Mouse (Mus musculus): ENCODE data around the gene Ap3d1. TPM values are rescaled to one million over a fixed set of nuclear protein-coding genes. Genes with fewer than 3 reads are reported as not detected.

Gene Ap3d1
- total RNA-seq, 2 experiments from 2014 or later: 23.8 to 25.6 TPM

DNA sequence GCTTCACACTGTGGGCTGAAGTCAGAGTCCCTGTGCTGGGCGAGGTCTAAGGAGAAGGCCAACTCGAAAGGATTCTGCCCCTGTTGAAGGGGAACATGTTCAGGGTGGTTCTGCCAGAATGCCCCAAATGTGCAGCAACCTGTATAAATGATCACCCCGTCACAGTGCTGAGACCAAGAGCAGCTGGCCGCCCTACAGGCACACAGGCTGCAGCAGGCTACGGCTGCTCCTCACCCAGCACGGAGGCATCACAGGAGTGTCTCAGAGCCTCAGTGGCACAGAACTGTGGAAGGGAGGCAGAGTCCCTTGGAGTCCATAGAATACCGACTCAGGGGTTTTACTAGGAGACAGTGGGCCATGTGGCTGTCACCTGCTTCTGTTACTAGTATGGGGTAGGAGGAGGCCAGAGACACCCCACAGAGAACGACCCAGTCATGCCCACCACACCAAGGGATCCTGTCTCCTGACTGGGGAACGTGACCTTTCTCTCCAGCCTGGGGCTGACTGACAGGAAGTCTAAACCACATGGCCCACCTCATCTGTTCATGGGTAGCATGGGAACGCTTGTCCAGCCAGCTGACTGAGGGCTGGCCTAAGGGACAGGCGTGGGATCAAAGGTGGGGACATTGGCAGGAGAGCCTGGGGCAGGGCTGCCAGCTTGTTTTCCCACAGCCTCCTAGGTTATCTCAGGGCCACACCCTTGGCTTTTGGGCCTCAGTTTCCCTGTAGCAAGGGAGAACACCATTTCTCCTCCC lies 70.0 kb downstream of the Ap3d1 start:
- no peak for DNase-seq
- intact Hi-C loops (cut with DNase I): no loop called here

DNA sequence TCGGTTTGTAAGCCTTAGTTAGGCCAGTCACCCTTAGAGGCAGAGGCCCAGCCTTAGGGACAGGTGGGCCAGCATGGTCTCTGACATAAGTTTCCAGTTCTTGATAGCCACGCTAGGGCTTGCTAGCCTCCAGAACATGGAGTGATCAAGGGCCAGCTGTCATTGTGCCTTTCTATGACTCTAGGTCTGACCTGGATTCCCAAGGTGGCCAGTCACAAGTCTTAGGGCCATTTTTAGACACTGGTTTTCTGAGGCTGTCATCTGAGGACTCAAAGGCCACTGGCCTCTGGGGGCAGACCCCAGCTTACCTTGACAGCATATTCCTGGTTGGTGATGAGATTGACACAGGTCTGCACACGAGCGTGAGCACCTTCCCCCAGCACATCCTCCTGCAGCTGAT lies 70.8 kb downstream of the Ap3d1 start:
- intact Hi-C loops (cut with DNase I): no loop called here
- DNase-seq: no peak

DNA sequence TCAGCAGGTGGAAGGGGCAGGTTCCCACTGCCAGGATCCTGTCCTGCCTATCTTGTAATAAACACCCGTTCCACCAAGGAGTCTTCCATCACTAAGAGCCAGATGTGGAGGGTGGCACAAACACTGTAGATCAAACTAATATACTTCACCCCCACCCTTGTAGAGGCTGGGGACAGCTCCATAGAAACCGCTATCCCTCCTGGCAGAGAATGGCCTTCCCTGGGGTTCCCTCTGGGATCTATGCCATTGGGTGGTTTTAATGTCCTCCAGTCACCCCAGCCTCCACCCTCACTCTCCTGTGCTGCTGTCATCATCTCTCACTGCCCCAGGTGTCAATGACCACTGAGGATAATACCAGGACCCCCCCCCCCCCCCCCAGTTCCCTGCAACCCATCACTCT lies 71.5 kb downstream of the Ap3d1 start:
- no peak for DNase-seq
- intact Hi-C loops (cut with DNase I): no loop called here

DNA sequence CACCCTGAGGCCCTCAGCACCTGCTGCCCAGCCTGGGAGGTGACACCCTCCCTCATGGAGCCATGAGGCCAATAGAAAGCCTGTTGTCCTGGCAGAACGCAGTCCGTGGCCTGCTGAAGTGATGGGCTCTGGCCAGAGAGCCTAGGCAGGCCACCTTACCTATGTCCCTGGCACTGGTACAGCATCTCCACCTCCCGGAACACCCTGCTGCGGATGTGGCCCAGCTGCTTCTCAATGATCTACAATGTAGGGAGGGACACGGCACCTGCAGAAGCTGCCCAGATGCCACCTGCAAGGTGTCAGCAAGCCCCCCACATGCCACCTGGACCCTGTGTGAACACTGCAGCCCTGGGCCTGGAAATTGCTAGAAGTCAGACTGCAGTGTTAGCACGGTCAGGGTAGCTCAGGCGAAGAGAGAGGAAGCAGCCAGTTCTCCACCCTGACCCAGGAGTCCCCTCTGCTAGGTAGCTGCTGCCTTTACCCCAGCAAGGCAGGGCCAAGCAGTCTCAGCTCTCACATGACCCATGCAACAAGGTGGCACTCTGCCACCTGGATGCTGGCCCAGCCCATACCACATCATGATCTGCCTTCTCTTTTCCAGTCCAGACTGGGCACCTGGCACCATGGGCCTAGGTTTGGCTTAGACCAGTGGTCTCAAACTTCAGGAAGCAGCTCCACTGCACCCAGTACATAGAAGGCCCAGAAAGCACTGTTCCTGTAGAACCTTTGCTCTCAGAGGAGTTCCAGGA lies 72.2 kb downstream of the Ap3d1 start:
- intact Hi-C loops (cut with DNase I): no loop called here
- DNase-seq: peak; percentile 55 to 60

DNA sequence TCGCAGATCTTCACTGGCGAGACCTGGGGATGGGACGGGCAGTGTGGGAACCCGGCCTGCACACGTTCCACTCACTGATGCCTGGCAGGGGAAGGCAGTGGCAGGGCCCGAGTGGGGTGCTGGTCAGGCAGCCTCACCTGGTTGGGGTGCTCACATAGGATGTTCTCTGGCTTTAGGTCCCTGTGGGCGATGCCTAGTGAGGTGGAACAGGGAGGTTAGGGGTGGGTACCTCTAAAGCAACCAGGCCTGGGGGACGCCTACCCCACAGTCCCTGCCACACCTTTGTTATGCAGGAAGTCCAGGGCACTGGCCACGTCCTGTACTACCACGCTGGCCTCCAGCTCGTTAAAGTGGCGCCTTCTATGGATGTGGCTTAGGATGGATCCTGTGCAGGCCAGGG lies 73.0 kb downstream of the Ap3d1 start:
- intact Hi-C loops (cut with DNase I): no loop called here
- no peak for DNase-seq

DNA sequence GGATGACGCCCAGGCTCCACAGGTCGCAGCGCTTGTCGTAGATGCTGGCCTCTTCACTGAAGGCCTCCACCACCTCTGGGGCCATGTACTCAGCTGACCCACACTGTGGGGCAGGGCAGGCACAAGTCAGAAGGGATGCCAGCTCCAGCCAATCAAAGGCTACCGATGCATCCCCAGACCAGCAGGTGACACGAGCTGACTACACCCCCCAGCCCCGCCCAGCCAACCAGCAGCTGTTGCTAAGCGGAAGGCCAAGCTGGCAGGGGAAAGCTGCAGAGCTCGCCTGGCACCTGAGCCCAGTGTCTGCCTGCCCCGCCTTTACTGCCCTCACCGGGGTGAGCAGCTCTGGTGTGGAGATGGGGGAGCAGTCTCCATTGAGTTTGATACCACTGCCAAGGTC lies 73.5 kb downstream of the Ap3d1 start:
- DNase-seq: peak; percentile 54 to 77

DNA sequence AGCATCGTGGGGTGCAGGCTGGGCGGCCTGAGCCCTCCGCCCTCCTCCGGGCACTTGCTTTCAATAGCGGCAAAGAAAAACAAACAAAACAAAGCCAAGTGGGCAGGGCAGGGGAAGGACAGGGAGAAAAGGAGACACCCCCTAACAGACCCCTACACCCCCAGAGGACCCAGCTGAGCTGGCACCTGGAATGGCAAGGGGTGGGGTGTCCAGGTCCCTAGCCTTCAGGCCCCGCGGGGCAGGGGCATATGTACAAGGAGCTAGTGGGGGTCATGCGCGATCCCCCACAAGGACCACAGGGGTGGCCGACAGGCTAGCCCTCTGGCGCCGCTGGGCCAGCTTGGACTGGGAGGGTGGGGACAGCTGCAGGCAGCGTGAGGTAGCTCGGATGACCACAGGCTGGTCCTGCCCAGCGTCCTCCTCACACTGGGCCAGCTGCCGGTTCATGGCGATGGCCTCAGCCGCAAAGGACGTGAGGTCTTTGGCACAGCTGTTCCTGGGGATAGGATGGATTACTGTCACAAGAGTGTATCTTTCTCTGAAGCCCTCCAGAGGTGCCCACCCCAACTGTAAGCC lies 75.1 kb downstream of the Ap3d1 start:
- DNase-seq: peak; percentile 42 to 46
- intact Hi-C loops (cut with DNase I): no loop called here

More for the DNA sequence above, 73.5 kb downstream of the Ap3d1 start:
- intact Hi-C loops (cut with DNase I): no loop called here

DNA sequence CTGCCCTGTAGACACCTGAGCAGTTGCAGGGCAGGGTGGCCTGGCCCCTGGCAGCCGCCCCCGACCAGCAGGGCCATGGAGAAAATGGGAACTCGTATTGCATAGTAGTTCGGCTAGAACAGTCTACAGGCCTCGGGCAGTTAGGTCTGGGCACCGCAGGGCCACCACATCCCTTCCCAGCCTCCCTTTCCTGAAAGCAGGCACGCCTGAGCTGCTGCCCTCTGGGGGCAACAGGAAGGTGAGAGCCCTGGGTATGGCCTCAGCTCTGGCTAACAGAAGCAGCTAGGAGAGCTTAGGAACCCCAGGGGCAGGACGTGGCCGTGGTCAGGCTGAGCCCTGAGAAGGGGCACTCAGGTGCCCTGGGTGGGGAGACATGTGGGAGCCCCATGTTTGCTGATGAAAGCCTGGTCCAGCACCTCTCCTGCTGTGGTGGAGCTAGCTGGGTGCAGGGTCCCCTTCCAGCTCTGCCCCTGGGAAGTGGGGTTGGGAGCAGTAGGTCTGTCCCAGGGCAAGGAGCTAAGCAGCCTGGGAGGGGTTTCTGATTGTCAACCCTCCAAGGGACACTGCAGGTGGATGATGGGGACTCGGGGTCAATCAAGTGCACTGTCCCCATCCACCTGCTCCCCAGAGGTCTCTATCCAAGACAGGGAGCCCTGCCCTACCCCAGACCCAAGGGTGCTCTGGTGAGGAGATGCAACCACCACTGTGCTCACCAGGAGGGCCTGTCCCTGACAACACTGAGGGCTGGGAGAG lies 75.9 kb downstream of the Ap3d1 start:
- DNase-seq: no peak
- intact Hi-C loops (cut with DNase I): no loop called here

DNA sequence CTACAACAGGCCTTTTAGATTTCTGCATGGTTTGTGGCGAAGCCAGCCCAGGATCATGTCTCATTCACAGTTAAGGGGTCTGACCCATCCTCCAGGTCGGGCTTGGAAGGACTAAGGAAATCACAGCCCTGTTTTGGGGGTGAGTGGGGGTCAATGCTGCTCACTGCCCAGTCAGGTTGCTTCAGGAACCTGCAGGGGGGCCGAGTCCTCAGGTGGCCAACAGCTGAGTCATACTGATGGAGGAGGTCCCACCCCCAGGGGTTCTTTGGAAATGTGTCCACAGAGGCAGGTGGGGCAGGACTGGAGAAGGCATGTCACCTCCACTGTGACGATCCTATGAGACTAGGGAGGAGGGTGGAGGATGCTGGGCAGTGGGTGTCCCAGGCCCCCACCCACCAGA lies 76.6 kb downstream of the Ap3d1 start:
- DNase-seq: no peak
- intact Hi-C loops (cut with DNase I): no loop called here

DNA sequence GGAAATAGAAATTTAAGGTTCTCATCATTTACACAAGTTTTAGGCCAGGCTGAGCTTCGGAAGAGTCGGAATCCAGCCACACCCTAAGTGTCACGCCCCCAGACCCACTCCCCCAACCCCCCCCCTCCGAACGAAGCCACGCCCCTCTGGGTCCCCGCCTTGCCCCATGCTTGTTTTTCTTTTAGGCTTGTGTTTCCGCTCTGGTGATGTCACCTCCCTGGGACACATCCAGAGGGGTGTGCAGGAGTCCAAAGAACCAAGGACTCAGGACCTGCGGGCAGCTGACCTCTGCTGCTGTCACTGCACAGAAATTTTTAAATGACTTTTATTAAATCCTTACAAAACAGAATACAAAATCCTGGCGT lies 77.1 kb downstream of the Ap3d1 start:
- intact Hi-C loops (cut with DNase I): no loop called here
- DNase-seq: peak; percentile 82 to 89

DNA sequence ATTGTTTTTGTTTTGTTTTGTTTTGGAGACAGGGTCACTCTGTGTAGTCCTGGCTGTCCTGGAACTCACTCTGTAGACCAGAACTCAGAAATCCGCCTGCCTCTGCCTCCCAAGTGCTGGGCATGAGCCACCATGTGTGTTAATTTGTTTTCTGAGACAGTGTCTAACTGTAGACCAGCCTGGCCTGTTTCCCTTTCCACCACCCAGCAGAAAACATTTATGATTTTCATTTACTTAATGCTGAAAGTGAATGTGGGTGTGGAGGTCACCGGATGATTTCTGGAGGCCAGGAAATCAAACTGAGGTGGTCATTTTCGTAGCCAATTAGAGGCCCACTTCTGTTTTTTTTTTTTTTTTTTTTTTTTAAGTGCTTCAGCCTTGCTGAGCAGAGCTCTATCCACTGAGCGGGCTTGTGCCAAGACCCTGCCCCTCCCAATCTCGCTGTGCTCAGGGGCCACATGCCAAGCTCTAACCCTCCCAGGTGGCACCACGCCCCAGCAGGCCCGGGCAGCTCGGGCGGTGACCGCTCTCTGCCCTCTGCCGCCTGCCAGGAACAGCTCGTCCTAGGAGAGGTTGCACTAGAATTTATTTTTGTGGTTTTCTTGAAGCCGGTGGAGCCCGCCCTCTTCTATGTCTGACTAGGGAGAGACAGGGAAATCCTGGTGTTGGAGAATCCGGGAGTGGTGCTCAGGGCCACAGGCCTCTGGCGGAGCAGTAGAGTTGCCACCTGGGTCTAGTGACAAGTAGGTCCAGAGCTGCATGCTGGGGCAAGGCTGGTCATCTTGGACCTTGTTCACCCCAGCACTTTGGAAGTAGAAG lies 77.7 kb downstream of the Ap3d1 start:
- peak; percentile 86 to 94 for DNase-seq
- intact Hi-C loops (cut with DNase I): no loop called here

DNA sequence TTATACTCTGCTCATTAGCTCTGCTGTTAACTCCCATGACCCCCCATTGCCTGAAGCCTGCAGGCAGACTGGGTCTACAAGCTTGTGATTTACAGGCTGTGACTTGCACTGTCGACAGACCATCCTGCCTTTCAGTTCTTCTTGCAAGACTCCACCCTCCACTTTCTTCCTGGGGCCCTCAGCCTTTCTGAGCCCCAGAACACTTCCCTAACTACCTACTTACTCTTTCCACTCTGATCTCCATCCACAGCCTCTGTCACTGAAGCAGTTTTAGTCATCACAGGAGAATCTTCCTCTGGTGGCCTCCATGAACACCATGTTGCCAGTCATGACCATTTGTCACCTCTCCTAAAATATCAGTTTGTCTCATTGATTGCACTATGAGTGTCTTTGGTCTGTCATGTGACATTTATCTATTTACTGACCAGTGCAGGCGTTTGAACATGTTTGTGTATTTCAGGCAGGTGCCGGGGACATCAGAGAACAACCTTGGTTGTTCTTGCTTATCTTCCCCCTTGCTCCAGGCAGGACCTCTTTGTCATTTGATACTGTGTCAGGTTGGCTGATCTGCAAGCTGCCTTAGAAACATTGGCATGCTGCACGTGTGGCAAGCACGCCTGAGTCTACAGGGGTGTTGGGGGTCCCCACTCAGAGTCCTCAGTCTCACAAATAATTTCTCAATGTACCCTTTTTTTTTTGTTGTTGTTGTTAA lies 78.4 kb downstream of the Ap3d1 start:
- no peak for DNase-seq
- intact Hi-C loops (cut with DNase I): no loop called here

DNA sequence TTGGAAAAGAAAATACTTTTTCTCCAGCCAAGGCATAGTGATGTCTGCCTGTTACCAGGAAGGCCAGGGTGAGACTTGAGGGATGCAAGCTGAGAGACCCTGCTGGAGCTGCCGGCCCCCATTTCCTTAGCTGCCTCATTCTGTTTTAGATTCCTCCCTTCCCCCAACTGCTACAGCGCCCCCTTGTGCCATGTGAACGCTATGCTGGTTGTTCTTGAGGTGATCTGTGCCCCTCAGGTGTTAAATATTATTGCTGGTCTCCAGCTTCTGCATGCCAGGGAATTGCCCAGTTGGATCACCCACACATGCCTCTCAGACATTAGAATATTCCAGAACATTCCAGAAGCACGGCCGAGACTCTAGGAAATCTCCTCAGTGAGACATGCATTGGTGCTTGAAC lies 80.9 kb downstream of the Ap3d1 start:
- no peak for DNase-seq
- intact Hi-C loops (cut with DNase I): no loop called here

DNA sequence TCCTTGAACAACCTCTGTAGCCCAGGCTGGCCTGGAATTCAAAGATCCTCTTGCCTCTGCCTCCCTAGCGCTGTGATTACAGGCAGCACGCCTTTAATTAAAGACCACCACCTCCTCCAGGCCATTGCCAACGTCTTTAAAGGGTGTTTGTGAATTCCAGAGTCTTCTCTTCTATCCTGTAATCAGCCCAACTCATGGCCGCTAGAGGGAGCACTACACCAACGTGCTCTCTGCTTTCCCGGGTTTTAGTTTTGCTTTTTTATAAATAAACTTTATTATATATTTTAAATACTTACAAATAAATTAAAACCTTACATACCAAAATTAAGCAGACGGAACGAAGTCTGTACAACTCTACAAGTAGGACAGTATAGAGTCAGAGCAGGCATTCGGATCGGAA lies 82.9 kb downstream of the Ap3d1 start:
- intact Hi-C loops (cut with DNase I): loop anchor here (2.0 kb wide), 1 partner anchor 26 kb away; no protein-coding TSS in a partner anchor

DNA sequence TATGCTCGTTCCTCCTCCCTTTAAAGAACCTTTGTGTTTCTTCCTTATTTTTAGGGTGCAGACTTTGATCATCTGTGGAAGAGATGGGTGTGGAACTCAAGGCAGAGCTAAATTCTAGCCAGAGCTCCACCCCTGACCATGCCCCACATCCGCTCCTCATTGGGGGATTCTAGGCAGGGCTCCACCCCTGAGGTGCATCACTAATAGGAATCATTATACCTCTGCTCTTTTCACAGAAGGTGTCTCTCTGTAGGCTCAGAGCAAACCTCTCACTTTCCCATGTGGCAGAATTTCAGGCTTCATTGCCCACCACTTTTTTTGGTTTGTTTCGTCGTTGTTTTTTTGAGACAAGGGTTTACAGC lies 83.2 kb downstream of the Ap3d1 start:
- intact Hi-C loops (cut with DNase I): loop anchor here (2.0 kb wide), 1 partner anchor 26 kb away; no protein-coding TSS in a partner anchor

More for the DNA sequence above, 82.9 kb downstream of the Ap3d1 start:
- DNase-seq: peak; percentile 53 to 67

DNA sequence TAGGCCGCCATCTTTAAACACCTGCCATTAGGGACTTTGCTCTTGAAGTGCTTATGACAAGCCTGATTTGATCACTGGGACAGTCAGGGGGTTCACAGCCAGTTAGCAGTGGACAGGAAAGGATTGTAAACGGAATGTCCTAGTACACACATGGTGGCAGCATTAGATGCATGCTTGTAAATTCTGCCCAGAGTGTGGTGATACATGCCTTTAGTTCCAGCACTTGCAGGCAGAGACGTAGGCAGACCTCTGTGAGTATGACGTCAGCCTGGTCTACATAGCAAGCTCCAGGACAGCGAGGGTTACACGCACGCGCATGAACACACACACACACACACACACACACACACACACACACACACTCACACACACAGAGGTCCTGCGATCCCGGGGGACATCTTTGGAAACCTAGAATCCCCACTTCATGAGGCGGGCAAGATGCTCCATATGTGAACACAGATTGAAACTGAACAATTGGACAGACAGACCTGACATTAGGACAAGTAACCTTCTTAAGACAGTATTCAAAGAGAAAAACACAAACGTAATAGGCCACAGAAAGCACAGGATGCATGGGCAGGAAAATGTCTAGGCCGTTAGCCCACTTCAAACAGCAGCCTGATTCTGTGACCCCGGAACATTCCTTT lies 83.7 kb downstream of the Ap3d1 start:
- intact Hi-C loops (cut with DNase I): loop anchor here (2.0 kb wide), 1 partner anchor 26 kb away; no protein-coding TSS in a partner anchor
- no peak for DNase-seq

More for the DNA sequence above, 83.2 kb downstream of the Ap3d1 start:
- DNase-seq: no peak

Data from gastrocnemius, postnatal 36 days (tissue).